Mouse (Mus musculus) thymus, adult 2 months (tissue): ENCODE data around the gene Vma21-ps. TPM values are rescaled to one million over a fixed set of nuclear protein-coding genes. Genes with fewer than 3 reads are reported as not detected.
"Not testable (repeated sequence)": the region's sequence is repeated elsewhere in the genome, so short reads cannot be mapped to it uniquely, and the experiment has no call there.

ENCODE experiments used
- DNase-seq: peaks from one replicate; pipeline ENCODE4 v3.0.0; 2021
- H3K27ac ChIP-seq: fragments of 200-500 bp; 2 replicates; pipeline ENCODE4 v1.5.1; 2012; ENCODE audit warnings: low read length, control low read depth; ENCODE audit not compliant: control insufficient read depth, insufficient read depth
- H3K27me3 ChIP-seq: fragments of 200-500 bp; 2 replicates; pipeline ENCODE4 v1.6.1; 2012; ENCODE audit warnings: mild to moderate bottlenecking, low read length, moderate library complexity, mixed read lengths; ENCODE audit not compliant: control insufficient read depth, insufficient read depth
- H3K36me3 ChIP-seq: fragments of 200-500 bp; 2 replicates; pipeline ENCODE4 v1.6.1; 2012; ENCODE audit warnings: mild to moderate bottlenecking, low read length, moderate library complexity; ENCODE audit not compliant: control insufficient read depth, insufficient read depth
- H3K4me1 ChIP-seq: fragments of 200-500 bp; replicated peaks from 2 replicates; pipeline ENCODE4 v1.6.1; 2012; ENCODE audit warnings: low read length; ENCODE audit not compliant: control insufficient read depth, insufficient read depth
- H3K4me3 ChIP-seq: fragments of 200-500 bp; 2 replicates; pipeline ENCODE4 v1.5.1; 2012; ENCODE audit warnings: mild to moderate bottlenecking, low read length, control low read depth, moderate library complexity; ENCODE audit not compliant: control insufficient read depth, insufficient read depth
- CTCF ChIP-seq: fragments of 200-500 bp; IDR thresholded peaks from 2 replicates; pipeline ENCODE4 v1.5.1; 2012; ENCODE audit warnings: mild to moderate bottlenecking, control low read depth, low read length, moderate library complexity, borderline replicate concordance; ENCODE audit not compliant: control insufficient read depth, poor library complexity, insufficient read depth; ENCODE audit errors: extremely low read depth
- POLR2A ChIP-seq: fragments of 200-500 bp; IDR thresholded peaks from 2 replicates; pipeline ENCODE4 v1.6.1; 2012; ENCODE audit warnings: mild to moderate bottlenecking, low read length, control low read depth, moderate library complexity; ENCODE audit not compliant: control insufficient read depth, poor library complexity, insufficient read depth; ENCODE audit errors: extremely low read depth
- WGBS: fragments of 180-500 bp; shearing (Covaris S2); methylation state at CpG from one replicate; pipeline ENCODE4 v1.1.7; 2018; 5-methylcytosine and 5-hydroxymethylcytosine counted together
- polyA plus RNA-seq: library from polyadenylated mRNA; depleted of rRNA; stranded (reverse); fragments of >200 nt; gene quantifications from 2 replicates; pipeline ENCODE4 v1.2.3, GENCODE M21; 2012; rRNA removed

Vma21-ps gene
- not detected in 2 replicates for polyA plus RNA-seq

- 97% methylated on average over 10 of the region's 10 CpGs for WGBS
- H3K27me3 ChIP-seq, H3K27ac ChIP-seq, H3K4me3 ChIP-seq, H3K4me1 ChIP-seq, DNase-seq, H3K36me3 ChIP-seq: not testable (repeated sequence)
Observed at GRCm38 (mm10) chr4:52497144-52497543, at the start of gene Vma21-ps. Gene Vma21-ps, minus strand, starts transcription at chr4:52497244.

GRCm38 (mm10) chr4:52543001-52543400 is 46.0 kb upstream of the Vma21-ps start:
- WGBS = 93% methylated on average over 3 of the region's 3 CpGs
- Histone ChIP-seq H3K27me3 (no peaks in the 10 kb centered on the region), H3K27ac (no peak overlapping the region), H3K4me3 (no peak overlapping the region), H3K36me3 (no peaks in the 10 kb centered on the region), H3K4me1 (no peaks in the 10 kb centered on the region)
- TF ChIP-seq POLR2A (no peak), CTCF (no peak)
- no peak for DNase-seq

DNA sequence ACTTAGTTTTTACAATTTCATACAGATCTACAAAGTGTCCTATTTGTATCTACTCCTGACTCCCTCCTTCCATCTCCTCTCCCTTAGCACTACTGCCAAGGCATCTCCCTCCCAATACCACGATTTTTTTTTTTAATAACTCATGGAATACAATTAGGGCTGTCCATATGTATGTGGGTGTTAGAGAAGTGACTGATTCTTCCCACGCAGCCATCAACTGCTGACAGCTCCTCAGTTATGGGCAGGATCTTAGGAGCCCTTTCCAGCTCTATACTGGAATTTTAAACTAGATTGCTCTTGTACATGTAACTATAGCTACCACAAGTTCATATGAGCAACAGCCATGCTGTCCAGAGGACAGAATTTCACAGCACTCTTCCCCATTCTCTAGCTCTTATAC is 33.6 kb upstream of the Vma21-ps start:
- TF ChIP-seq CTCF = no peak
- no peak for TF ChIP-seq POLR2A
- Histone ChIP-seq H3K4me3 (no peak overlapping the region), H3K4me1 (no peaks in the 10 kb centered on the region), H3K36me3 (no peaks in the 10 kb centered on the region), H3K27ac (no peak overlapping the region), H3K27me3 (no peaks in the 10 kb centered on the region)
- no peak for DNase-seq
- 67% methylated on average over 2 of the region's 2 CpGs for WGBS

DNA sequence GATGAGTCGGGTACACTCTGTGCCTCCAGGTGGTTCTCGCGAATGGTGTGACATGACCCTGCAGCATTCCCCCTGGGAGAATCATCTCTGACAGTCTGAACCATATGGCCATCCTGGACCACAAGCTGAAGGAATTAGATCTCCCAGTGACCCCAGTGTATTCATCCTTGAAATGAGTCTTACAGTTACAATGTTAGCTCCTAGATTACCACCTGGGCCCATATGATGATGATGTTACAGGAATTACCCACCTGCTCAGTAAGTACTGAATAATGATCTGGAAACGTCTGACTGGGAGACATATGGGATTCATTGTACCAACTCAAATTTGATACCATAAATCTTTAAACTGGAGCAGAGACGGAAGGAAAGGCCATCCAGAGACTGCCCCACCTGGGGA is 29.4 kb upstream of the Vma21-ps start:
- Histone ChIP-seq H3K4me1 (no peaks in the 10 kb centered on the region), H3K27ac (no peak overlapping the region), H3K27me3 (no peaks in the 10 kb centered on the region), H3K36me3 (no peaks in the 10 kb centered on the region), H3K4me3 (no peak overlapping the region)
- TF ChIP-seq POLR2A (no peak), CTCF (no peak)
- WGBS = 87% methylated on average over 5 of the region's 5 CpGs
- DNase-seq = no peak

- Histone ChIP-seq H3K4me1 (no peaks in the 10 kb centered on the region), H3K36me3 (no peaks in the 10 kb centered on the region), H3K27ac (no peak overlapping the region), H3K27me3 (no peaks in the 10 kb centered on the region), H3K4me3 (no peak overlapping the region)
- DNase-seq = no peak
- TF ChIP-seq CTCF (no peak), POLR2A (no peak)
- 92% methylated on average over 5 of the region's 5 CpGs for WGBS
Observed at GRCm38 (mm10) chr4:52519301-52519700, 22.3 kb upstream of the Vma21-ps start.

GRCm38 (mm10) chr4:52517580-52517979 is 20.5 kb upstream of the Vma21-ps start:
- 40% methylated on average over 4 of the region's 4 CpGs for WGBS
- no peaks in the 10 kb centered on the region for H3K27me3 ChIP-seq
- no peak overlapping the region for H3K27ac ChIP-seq
- no peaks in the 10 kb centered on the region for H3K4me1 ChIP-seq
- TF ChIP-seq POLR2A = no peak
- TF ChIP-seq CTCF = no peak
- no peak for DNase-seq
- H3K36me3 ChIP-seq = no peaks in the 10 kb centered on the region
- H3K4me3 ChIP-seq = no peak overlapping the region

GRCm38 (mm10) chr4:52487486-52487885 is 9.6 kb downstream of the Vma21-ps start:
- H3K27me3 ChIP-seq = no peaks in the 10 kb centered on the region
- H3K4me3 ChIP-seq = no peak overlapping the region
- no peak overlapping the region for H3K27ac ChIP-seq
- H3K36me3 ChIP-seq = peaks cover 35% of the 10 kb centered on the region
- WGBS = 98% methylated on average over 4 of the region's 4 CpGs
- no peak for DNase-seq
- H3K4me1 ChIP-seq = no peaks in the 10 kb centered on the region
- no peak for TF ChIP-seq CTCF
- TF ChIP-seq POLR2A = no peak

DNA sequence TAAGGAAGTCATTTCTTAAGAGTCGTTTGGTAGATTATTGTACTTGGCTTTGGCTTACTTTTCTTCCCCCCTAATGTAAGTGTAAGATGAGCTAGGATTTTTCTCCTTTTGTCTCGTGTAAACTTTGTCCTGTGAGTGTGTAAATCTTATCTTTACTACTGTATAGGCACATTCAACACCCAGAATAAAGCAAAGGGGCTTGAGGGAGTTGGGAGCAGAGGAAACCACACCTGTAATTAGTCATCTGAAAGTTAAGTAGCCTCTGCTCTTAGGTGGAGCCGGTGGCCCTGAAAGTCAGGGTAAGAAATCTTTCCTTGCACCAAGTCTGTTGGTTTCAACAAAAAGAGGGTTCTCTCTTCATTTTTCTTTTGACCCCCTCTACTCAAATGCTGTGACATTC is 23.6 kb downstream of the Vma21-ps start:
- WGBS = 91% methylated on average over 3 of the region's 3 CpGs
- H3K27me3 ChIP-seq = no peaks in the 10 kb centered on the region

More for the DNA sequence above, 23.6 kb downstream of the Vma21-ps start:
- Histone ChIP-seq H3K27ac (no peak overlapping the region), H3K4me3 (no peak overlapping the region), H3K36me3 (peaks cover 59% of the 10 kb centered on the region), H3K4me1 (no peaks in the 10 kb centered on the region)
- no peak for TF ChIP-seq CTCF
- TF ChIP-seq POLR2A = no peak
- no peak for DNase-seq
